Mouse (Mus musculus): ENCODE measurements at regions not wholly inside any gene's neighbourhood (a gene's known extent, or its start where the extent isn't known, plus 50 kb on each side); places are given as distances from the start of the nearest gene placed in this dataset.

DNA sequence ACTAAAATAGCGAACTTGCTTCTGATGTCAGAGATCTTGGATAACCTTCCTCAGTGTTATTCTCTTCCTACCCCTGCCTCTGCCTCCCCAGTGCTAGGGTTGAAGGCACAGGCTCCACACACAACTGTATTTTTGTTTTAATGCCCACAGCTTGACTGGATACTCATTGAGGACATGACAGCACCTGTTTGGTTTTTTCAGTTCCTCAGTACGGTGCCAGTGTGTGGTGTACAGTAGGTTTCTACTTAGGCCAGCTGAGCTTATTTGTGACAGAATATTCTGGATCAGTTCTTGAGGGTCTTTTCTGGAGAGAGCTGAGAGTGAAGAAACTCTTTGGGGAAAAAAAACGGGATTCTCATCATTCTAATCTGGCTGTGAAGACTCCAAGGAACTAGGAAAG, 201.1 kb downstream of the Tmem38b start:
- TF ChIP-seq CTCF (IDR thresholded peaks at IDR 0.05) (no peak), EP300 (IDR thresholded peaks at IDR 0.05) (no peak)

Data from lung, postnatal 0 days (tissue).